Mouse (Mus musculus) ES-Bruce4 (cell line): ENCODE results near the gene Znhit1. TPM values are rescaled to one million over a fixed set of nuclear protein-coding genes. Genes with fewer than 3 reads are reported as not detected.

Source experiments
- H3K27ac ChIP-seq: 2 replicates; pipeline ENCODE4 v1.5.1; 2012; ENCODE audit warnings: low read length, inconsistent platforms; ENCODE audit not compliant: insufficient read depth
- H3K27me3 ChIP-seq: 2 replicates; pipeline ENCODE4 v1.6.1; 2012; ENCODE audit warnings: mild to moderate bottlenecking, low read length, inconsistent platforms; ENCODE audit not compliant: control insufficient read depth, poor library complexity, insufficient read depth, severe bottlenecking
- H3K36me3 ChIP-seq: 2 replicates; pipeline ENCODE4 v1.6.1; 2012; ENCODE audit warnings: inconsistent platforms, mild to moderate bottlenecking, low read length, moderate library complexity; ENCODE audit not compliant: control insufficient read depth, poor library complexity, insufficient read depth, severe bottlenecking
- H3K4me1 ChIP-seq: one replicate; pipeline ENCODE4 v1.8.1; 2011; ENCODE audit warnings: low read length; ENCODE audit not compliant: control insufficient read depth, insufficient read depth
- H3K4me3 ChIP-seq: 2 replicates; pipeline ENCODE4 v1.5.1; 2011; ENCODE audit warnings: low read depth, mild to moderate bottlenecking, low read length
- H3K9ac ChIP-seq: 2 replicates; pipeline ENCODE4 v1.6.1; 2012; ENCODE audit warnings: low read depth, mild to moderate bottlenecking, inconsistent platforms; ENCODE audit not compliant: poor library complexity, severe bottlenecking
- H3K9me3 ChIP-seq: replicated peaks from 2 replicates; pipeline ENCODE4 v1.6.1; 2012; ENCODE audit warnings: mild to moderate bottlenecking, low read length, inconsistent platforms; ENCODE audit not compliant: control insufficient read depth, poor library complexity, insufficient read depth, severe bottlenecking
- CTCF ChIP-seq: IDR thresholded peaks from one replicate; pipeline ENCODE4 v1.8.1; 2011; ENCODE audit warnings: low read depth, low read length
- EP300 ChIP-seq: IDR thresholded peaks from 2 replicates; pipeline ENCODE4 v1.6.1; 2011; ENCODE audit warnings: low read depth, low read length; ENCODE audit not compliant: insufficient read depth
- POLR2A ChIP-seq: IDR thresholded peaks from one replicate; pipeline ENCODE4 v1.8.1; 2011; ENCODE audit warnings: low read length; ENCODE audit not compliant: insufficient read depth
- polyA plus RNA-seq: library from polyadenylated mRNA; stranded (reverse); fragments of >200 nt; gene quantifications from 2 replicates; pipeline ENCODE4 v1.2.4, GENCODE M21; 2011; ENCODE audit warnings: low read depth; ENCODE audit not compliant: missing spikeins, insufficient read depth, insufficient read length

The Znhit1 gene
- polyA plus RNA-seq, 1 experiment, result 26.6 TPM

GRCm38 (mm10) chr5:136937621-136938020, 50.2 kb downstream of the Znhit1 start:
- peak overlapping the region; percentile 86 for H3K27ac ChIP-seq
- TF ChIP-seq POLR2A, result no peak
- TF ChIP-seq CTCF, result no peak
- TF ChIP-seq EP300, result no peak

GRCm38 (mm10) chr5:136936750-136937149, 51.1 kb downstream of the Znhit1 start:
- TF ChIP-seq POLR2A (no peak), EP300 (peak; percentile 69; the same call in 1 of the 2 replicates), CTCF (no peak)
- Histone ChIP-seq H3K9me3 (no peaks in the 10 kb centered on the region; the same call in 1 of the 2 replicates), H3K9ac (no peak overlapping the region), H3K36me3 (no peaks in the 10 kb centered on the region), H3K4me1 (peaks cover 8% of the 10 kb centered on the region), H3K4me3 (no peak overlapping the region), H3K27me3 (no peaks in the 10 kb centered on the region), H3K27ac (peak overlapping the region; percentile 86)

More at GRCm38 (mm10) chr5:136937621-136938020, 50.2 kb downstream of the Znhit1 start:
- Histone ChIP-seq H3K27me3 (no peaks in the 10 kb centered on the region), H3K9me3 (no peaks in the 10 kb centered on the region; the same call in 1 of the 2 replicates), H3K36me3 (no peaks in the 10 kb centered on the region), H3K4me1 (peaks cover 8% of the 10 kb centered on the region), H3K4me3 (no peak overlapping the region), H3K9ac (no peak overlapping the region)

- no peak overlapping the region for H3K9ac ChIP-seq
- no peaks in the 10 kb centered on the region for H3K27me3 ChIP-seq
- no peaks in the 10 kb centered on the region; the same call in 1 of the 2 replicates for H3K9me3 ChIP-seq
- H3K4me1 ChIP-seq, result peaks cover 8% of the 10 kb centered on the region
- H3K36me3 ChIP-seq, result no peaks in the 10 kb centered on the region
- H3K4me3 ChIP-seq, result no peak overlapping the region
- TF ChIP-seq EP300 (0 out of 2 replicates have a peak, but pooled peaks have one; percentile 3), POLR2A (no peak), CTCF (peak; percentile 75)
- H3K27ac ChIP-seq, result peak overlapping the region; percentile 86
These were observed 51.7 kb downstream of the Znhit1 start for GRCm38 (mm10) chr5:136935905-136936695.

GRCm38 (mm10) chr5:136933930-136934329, 53.9 kb downstream of the Znhit1 start:
- H3K4me1 ChIP-seq, result peaks cover 15% of the 10 kb centered on the region
- H3K9me3 ChIP-seq, result no peaks in the 10 kb centered on the region
- no peaks in the 10 kb centered on the region for H3K36me3 ChIP-seq
- no peak overlapping the region for H3K9ac ChIP-seq
- H3K27me3 ChIP-seq, result no peaks in the 10 kb centered on the region
- TF ChIP-seq EP300 (peak; percentile 96), POLR2A (no peak)
- peak overlapping the region; percentile 38 for H3K27ac ChIP-seq
- H3K4me3 ChIP-seq, result no peak overlapping the region

GRCm38 (mm10) chr5:136932956-136933355, 54.9 kb downstream of the Znhit1 start:
- no peak for TF ChIP-seq CTCF
- no peak for TF ChIP-seq POLR2A
- no peak for TF ChIP-seq EP300
- Histone ChIP-seq H3K9ac (no peak overlapping the region), H3K9me3 (no peaks in the 10 kb centered on the region), H3K4me1 (peaks cover 15% of the 10 kb centered on the region), H3K4me3 (no peak overlapping the region), H3K36me3 (no peaks in the 10 kb centered on the region), H3K27me3 (no peaks in the 10 kb centered on the region), H3K27ac (no peak overlapping the region)

Other genes starting within 250 kb of the Znhit1 start
- gene Col26a1, start 104.8 kb downstream of the Znhit1 start, polyA plus RNA-seq, result 0.52 and 2.2 TPM in 2 replicates
- 9.3 and 10.1 TPM in 2 replicates for gene Ift22, start 79.9 kb downstream of the Znhit1 start, polyA plus RNA-seq
- gene Fis1, start 34.7 kb downstream of the Znhit1 start, polyA plus RNA-seq, result 87.8 and 97.5 TPM in 2 replicates
- gene Cldn15, start 21.4 kb downstream of the Znhit1 start, polyA plus RNA-seq, result not detected in 2 replicates
- 29.3 and 33.9 TPM in 2 replicates for gene Plod3, start 1.0 kb downstream of the Znhit1 start, polyA plus RNA-seq
- gene Vgf, start 38.4 kb upstream of the Znhit1 start, polyA plus RNA-seq, result 3.7 and 5.7 TPM in 2 replicates
- gene Ap1s1, start 58.1 kb upstream of the Znhit1 start, polyA plus RNA-seq, result 68.6 and 78.9 TPM in 2 replicates
- gene Serpine1, start 84.2 kb upstream of the Znhit1 start, polyA plus RNA-seq, result 32.8 and 33.4 TPM in 2 replicates
- 15.2 and 16.1 TPM in 2 replicates for gene Trim56, start 128.2 kb upstream of the Znhit1 start, polyA plus RNA-seq
- gene Muc3, start 161.3 kb upstream of the Znhit1 start, polyA plus RNA-seq, result not detected in 2 replicates
- 2.2 and 2.5 TPM in 2 replicates for gene Muc3a, start 224.4 kb upstream of the Znhit1 start, polyA plus RNA-seq